Mouse (Mus musculus) midbrain, embryonic 14.5 days (tissue): ENCODE data around the gene D730048I06Rik. TPM values are rescaled to one million over a fixed set of nuclear protein-coding genes. Genes with fewer than 3 reads are reported as not detected.
"Not testable (repeated sequence)": the region's sequence is repeated elsewhere in the genome, so short reads cannot be mapped to it uniquely, and the experiment has no call there.

Source experiments
- ATAC-seq: fragments of 200-750 bp; cut with Nextera tagmentation; 2 replicates; pipeline ENCODE4 v1.8.0; 2017; ENCODE audit warnings: moderate number of reproducible peaks, moderate library complexity; ENCODE audit not compliant: low FRiP score, low TSS enrichment
- DNase-seq: peaks from one replicate; pipeline ENCODE4 v3.0.0-alpha.2; 2015
- H3K27ac ChIP-seq: fragments of 300-500 bp; sonication (generic); replicated peaks from 2 replicates; pipeline ENCODE4 v1.5.1; 2014; ENCODE audit warnings: mild to moderate bottlenecking, low read depth, low read length, moderate library complexity
- H3K27me3 ChIP-seq: fragments of 300-500 bp; sonication (generic); 2 replicates; pipeline ENCODE4 v1.6.1; 2014; ENCODE audit warnings: low read length, control low read depth, mixed read lengths; ENCODE audit not compliant: control insufficient read depth, insufficient read depth
- H3K36me3 ChIP-seq: fragments of 300-500 bp; sonication (generic); 2 replicates; pipeline ENCODE4 v1.6.1; 2014; ENCODE audit warnings: low read length, control low read depth; ENCODE audit not compliant: control insufficient read depth, insufficient read depth
- H3K4me1 ChIP-seq: fragments of 300-500 bp; sonication (generic); 2 replicates; pipeline ENCODE4 v1.6.1; 2014; ENCODE audit warnings: mild to moderate bottlenecking, antibody characterized with exemption, low read length, control low read depth; ENCODE audit not compliant: control insufficient read depth, insufficient read depth
- H3K4me2 ChIP-seq: fragments of 300-500 bp; sonication (generic); 2 replicates; pipeline ENCODE4 v1.6.1; 2014; ENCODE audit warnings: mild to moderate bottlenecking, low read length, moderate library complexity
- H3K4me3 ChIP-seq: fragments of 300-500 bp; sonication (generic); replicated peaks from 2 replicates; pipeline ENCODE4 v1.5.1; 2014; ENCODE audit warnings: low read depth, low read length
- H3K9ac ChIP-seq: fragments of 300-500 bp; sonication (generic); replicated peaks from 2 replicates; pipeline ENCODE4 v1.6.1; 2014; ENCODE audit warnings: mild to moderate bottlenecking, low read length, moderate library complexity
- H3K9me3 ChIP-seq: fragments of 300-500 bp; sonication (generic); 2 replicates; pipeline ENCODE4 v1.6.1; 2016; ENCODE audit warnings: low read length, control low read depth, mixed read lengths; ENCODE audit not compliant: control insufficient read depth
- WGBS: fragments of 180-500 bp; shearing (Covaris S2); extraction: QIAGEN DNeasy Blood & Tissue Kit; methylation state at CpG from one replicate; pipeline ENCODE4 v1.1.7; 2014; 5-methylcytosine and 5-hydroxymethylcytosine counted together
- polyA plus RNA-seq: library from polyadenylated mRNA; unstranded; fragments of >200 nt; fragmentation: Nextera tagmentation; extraction: Ambion mirVana; gene quantifications from 2 replicates; pipeline ENCODE4 v1.2.1, GENCODE M21; 2014

The D730048I06Rik gene
- not detected in 2 replicates for polyA plus RNA-seq

- Histone ChIP-seq H3K9me3 (peaks cover 7% of the 10 kb centered on the region; the same call in 1 of the 2 replicates), H3K9ac (no peak within 1 kb of the TSS), H3K4me1 (no peaks in the 10 kb centered on the region), H3K27ac (no peak within 1 kb of the TSS), H3K4me2 (no peak within 1 kb of the TSS), H3K4me3 (no peak within 1 kb of the TSS), H3K27me3 (no peaks in the 10 kb centered on the region), H3K36me3 (no peaks in the 10 kb centered on the region)
- WGBS: 91% methylated on average over 3 of the region's 3 CpGs
- ATAC-seq (no peak), DNase-seq (no peak)
Observed at GRCm38 (mm10) chr9:35790001-35790400, at the start of gene D730048I06Rik, which contains the start of gene Gm27235. Gene D730048I06Rik, minus strand, starts transcription at chr9:35790112. Gene Gm27235, minus strand, starts transcription at chr9:35790101.

GRCm38 (mm10) chr9:35817881-35818280 is 28.0 kb upstream of the D730048I06Rik start:
- H3K4me2 ChIP-seq, H3K36me3 ChIP-seq, H3K27ac ChIP-seq, H3K27me3 ChIP-seq, H3K9me3 ChIP-seq, DNase-seq, ATAC-seq, H3K9ac ChIP-seq, H3K4me3 ChIP-seq, H3K4me1 ChIP-seq: not testable (repeated sequence)
- 95% methylated on average over 15 of the region's 15 CpGs for WGBS

GRCm38 (mm10) chr9:35798146-35798545 is 8.2 kb upstream of the D730048I06Rik start:
- Histone ChIP-seq H3K4me2 (no peak overlapping the region), H3K36me3 (no peaks in the 10 kb centered on the region), H3K4me3 (no peak overlapping the region), H3K9ac (no peak overlapping the region), H3K4me1 (no peaks in the 10 kb centered on the region), H3K9me3 (peaks cover 30% of the 10 kb centered on the region), H3K27me3 (no peaks in the 10 kb centered on the region), H3K27ac (no peak overlapping the region)
- no peak for DNase-seq
- ATAC-seq: no peak

GRCm38 (mm10) chr9:35778009-35778408 is 11.9 kb downstream of the D730048I06Rik start, which contains the start of gene Gm17727:
Gene Gm17727, minus strand, starts transcription at chr9:35778109.
- WGBS: 66% methylated on average over 3 of the region's 3 CpGs
- no peak for ATAC-seq

GRCm38 (mm10) chr9:35756843-35757242 is 33.1 kb downstream of the D730048I06Rik start:
- no peaks in the 10 kb centered on the region for H3K9me3 ChIP-seq
- DNase-seq: no peak
- H3K36me3 ChIP-seq: no peaks in the 10 kb centered on the region
- H3K4me1 ChIP-seq: no peaks in the 10 kb centered on the region
- H3K4me2 ChIP-seq: no peak overlapping the region
- ATAC-seq: no peak
- no peak overlapping the region for H3K9ac ChIP-seq
- no peak overlapping the region for H3K4me3 ChIP-seq
- no peak overlapping the region for H3K27ac ChIP-seq
- no peaks in the 10 kb centered on the region for H3K27me3 ChIP-seq

More at GRCm38 (mm10) chr9:35778009-35778408, 11.9 kb downstream of the D730048I06Rik start, which contains the start of gene Gm17727:
- no peaks in the 10 kb centered on the region; the same call in 1 of the 2 replicates for H3K9me3 ChIP-seq
- no peak within 1 kb of the TSS for H3K4me2 ChIP-seq
- H3K27me3 ChIP-seq: no peaks in the 10 kb centered on the region
- H3K4me1 ChIP-seq: no peaks in the 10 kb centered on the region
- DNase-seq: no peak
- H3K4me3 ChIP-seq: no peak within 1 kb of the TSS
- H3K36me3 ChIP-seq: no peaks in the 10 kb centered on the region
- no peak within 1 kb of the TSS for H3K27ac ChIP-seq
- H3K9ac ChIP-seq: no peak within 1 kb of the TSS

GRCm38 (mm10) chr9:35740749-35741148 is 49.2 kb downstream of the D730048I06Rik start, which contains the start of gene Gm17677:
Gene Gm17677, plus strand, starts transcription at chr9:35741049.
- no peak within 1 kb of the TSS for H3K27ac ChIP-seq
- H3K36me3 ChIP-seq: no peaks in the 10 kb centered on the region
- H3K9ac ChIP-seq: no peak within 1 kb of the TSS
- no peak within 1 kb of the TSS for H3K4me3 ChIP-seq
- ATAC-seq (no peak), DNase-seq (no peak)
- H3K27me3 ChIP-seq: no peaks in the 10 kb centered on the region
- H3K4me2 ChIP-seq: no peak within 1 kb of the TSS
- no peaks in the 10 kb centered on the region for H3K4me1 ChIP-seq
- H3K9me3 ChIP-seq: no peaks in the 10 kb centered on the region

Other genes starting within 250 kb of the D730048I06Rik start
- 27.2 and 32.4 TPM in 2 replicates for gene Ddx25, start 231.6 kb downstream of the D730048I06Rik start, polyA plus RNA-seq
- 16.5 and 18.8 TPM in 2 replicates for gene Pus3, start 231.5 kb downstream of the D730048I06Rik start, polyA plus RNA-seq
- gene Pate2, start 219.8 kb downstream of the D730048I06Rik start, polyA plus RNA-seq: 0.62 and 0.74 TPM in 2 replicates
- gene Hyls1, start 219.7 kb downstream of the D730048I06Rik start, polyA plus RNA-seq: 16.4 and 21.3 TPM in 2 replicates
- gene Pate4, start 178.2 kb downstream of the D730048I06Rik start, polyA plus RNA-seq: not detected in 2 replicates
- not detected in 2 replicates for gene Pate3, start 141.9 kb downstream of the D730048I06Rik start, polyA plus RNA-seq
- gene Pate1, start 102.7 kb downstream of the D730048I06Rik start, polyA plus RNA-seq: not detected in 2 replicates
- not detected in 2 replicates for gene Gm17677, start 49.1 kb downstream of the D730048I06Rik start, polyA plus RNA-seq
- not detected in 2 replicates for gene Gm17727, start 12.0 kb downstream of the D730048I06Rik start, polyA plus RNA-seq
- gene Gm27235, start within 50 bp of the D730048I06Rik start, polyA plus RNA-seq: not detected in 2 replicates
- not detected in 2 replicates for gene 9230110F15Rik, start 54.0 kb upstream of the D730048I06Rik start, polyA plus RNA-seq
- gene 9230113P08Rik, start 118.3 kb upstream of the D730048I06Rik start, polyA plus RNA-seq: not detected in 2 replicates